Mouse (Mus musculus) heart, postnatal 14 days (tissue): ENCODE measurements around the gene Pde10a. TPM values are rescaled to one million over a fixed set of nuclear protein-coding genes. Genes with fewer than 3 reads are reported as not detected.

ENCODE experiments used
- DNase-seq, 2 experiments: peaks; one replicate each; pipeline ENCODE4 v3.0.0; 2021 to 2022
- intact Hi-C: fragments of 180-260 bp; cut with DNase I; formaldehyde crosslinking; loops from one replicate; pipeline ENCODE4 v1.15.1; 2025
- total RNA-seq, 2 experiments: library from RNA; stranded (reverse); gene quantifications; 2 replicates each; pipeline ENCODE4 v1.2.3; 2021

Gene Pde10a
- total RNA-seq, 2 experiments from 2014 or later, result 2.9 to 5.0 TPM

DNA sequence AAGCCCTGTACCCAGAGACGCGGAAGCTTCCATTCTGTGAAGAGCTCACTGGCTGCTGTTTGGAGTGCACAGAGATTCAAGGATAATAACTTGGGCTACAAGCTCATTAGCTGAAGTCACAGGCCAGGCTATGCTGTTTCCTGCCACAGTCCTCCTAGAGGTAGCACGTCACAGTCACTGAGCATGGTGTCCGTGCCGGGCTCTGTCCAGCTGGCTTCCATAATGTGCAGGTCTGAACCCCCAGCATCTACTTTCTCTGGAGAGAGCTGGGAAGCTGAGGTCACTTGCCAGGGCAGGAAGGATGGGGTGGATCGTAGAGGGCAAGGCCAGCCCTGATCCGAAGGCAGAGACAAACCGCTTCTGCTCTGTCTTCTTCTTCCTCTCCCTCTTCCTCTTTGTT is 262.6 kb downstream of the Pde10a start:
- no peak for DNase-seq
- intact Hi-C loops, result no loop called here

DNA sequence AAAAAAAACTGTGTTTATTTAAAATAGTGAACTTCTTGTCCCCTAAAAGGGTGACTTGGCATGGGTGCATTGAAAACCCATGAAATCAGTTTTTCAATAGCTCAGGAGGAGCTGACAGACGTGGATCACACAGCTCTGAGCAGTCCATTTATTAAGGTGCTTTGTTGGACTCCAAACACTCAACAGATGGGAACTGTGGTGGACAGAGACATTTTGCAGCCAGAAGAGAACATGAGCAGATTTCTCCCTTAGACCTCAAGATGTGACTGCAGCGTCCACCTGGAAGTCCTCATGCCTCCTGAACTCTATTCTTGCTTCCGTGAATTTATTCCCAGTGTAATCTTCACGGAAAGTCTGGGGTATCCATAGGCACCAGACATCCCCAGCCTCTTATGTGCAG is 266.4 kb downstream of the Pde10a start:
- intact Hi-C loops, result no loop called here
- DNase-seq, result no peak

DNA sequence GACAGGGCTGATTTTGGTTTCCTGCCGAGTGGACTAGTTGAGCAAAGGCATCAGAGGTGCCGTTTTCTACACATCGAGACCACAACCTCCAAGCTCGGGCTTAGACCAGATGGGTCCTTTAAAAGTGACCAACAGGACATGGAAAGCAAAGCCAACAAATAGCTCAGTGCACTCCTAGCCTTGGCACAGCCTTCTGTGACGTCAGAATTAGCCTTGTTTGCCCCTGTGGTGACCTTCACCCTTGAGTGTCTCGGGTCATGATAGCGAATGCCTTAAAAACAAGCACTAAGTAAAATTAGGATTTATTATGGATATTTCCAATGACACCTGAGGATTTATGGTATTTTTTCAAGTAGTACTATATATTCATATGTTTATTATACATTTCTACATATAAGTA is 267.4 kb downstream of the Pde10a start:
- no peak for DNase-seq
- intact Hi-C loops, result no loop called here

DNA sequence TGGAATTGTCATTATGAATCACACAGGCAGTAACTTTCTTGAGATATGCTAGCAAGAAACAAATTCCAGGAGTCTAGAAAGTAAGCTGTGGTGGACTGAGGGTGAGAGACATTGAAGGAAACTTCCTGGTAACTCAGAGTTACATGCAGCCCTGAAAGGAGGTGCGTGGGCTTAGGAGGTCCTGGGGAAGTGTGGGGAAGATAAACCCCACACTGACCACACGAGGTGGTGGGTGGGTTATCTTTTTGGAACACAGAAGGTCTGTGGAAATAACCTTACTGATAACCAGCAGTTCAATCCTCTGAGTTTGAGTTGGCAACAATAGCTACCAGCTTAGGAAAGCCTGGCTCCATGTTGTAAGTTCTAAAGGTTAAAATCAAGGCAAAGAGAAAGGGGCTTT is 272.5 kb downstream of the Pde10a start:
- intact Hi-C loops, result no loop called here
- DNase-seq, result no peak

DNA sequence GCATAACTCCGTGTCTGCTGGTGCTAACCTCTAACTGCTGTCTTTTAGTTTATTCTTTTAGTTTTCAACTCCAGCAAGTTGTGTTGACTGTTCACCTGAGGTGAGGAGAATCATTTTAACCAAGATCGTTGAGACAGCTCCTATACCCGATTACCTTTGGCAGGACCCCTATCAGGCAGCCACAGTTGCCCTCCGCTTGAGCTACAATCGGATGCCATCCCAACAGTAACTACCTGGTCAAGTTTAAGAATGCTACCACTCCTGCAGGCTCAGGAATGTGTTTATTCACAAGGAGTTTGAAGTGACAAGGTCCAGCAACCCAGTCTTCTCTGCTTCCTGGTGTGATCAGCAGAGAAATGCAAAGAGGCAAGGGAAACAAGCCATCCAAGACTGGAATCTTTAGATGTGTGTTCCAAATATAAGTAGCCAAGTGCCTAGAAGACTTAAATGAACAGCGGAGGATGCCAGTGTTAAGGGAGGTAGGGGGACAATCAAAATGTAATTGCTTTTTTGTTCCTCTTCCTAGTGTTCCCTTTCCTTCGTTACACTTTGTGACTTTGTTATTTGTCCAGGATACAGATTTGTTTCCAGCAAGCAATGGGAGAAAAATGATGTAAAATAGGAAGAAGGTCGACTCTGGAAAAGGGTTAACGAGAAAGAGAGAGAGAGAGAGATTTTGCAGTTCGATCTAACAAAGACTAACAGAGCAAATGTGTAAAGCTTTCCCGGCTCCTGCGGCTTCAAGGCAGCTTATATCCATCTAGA is 273.5 kb downstream of the Pde10a start:
- no peak for DNase-seq
- intact Hi-C loops, result no loop called here

DNA sequence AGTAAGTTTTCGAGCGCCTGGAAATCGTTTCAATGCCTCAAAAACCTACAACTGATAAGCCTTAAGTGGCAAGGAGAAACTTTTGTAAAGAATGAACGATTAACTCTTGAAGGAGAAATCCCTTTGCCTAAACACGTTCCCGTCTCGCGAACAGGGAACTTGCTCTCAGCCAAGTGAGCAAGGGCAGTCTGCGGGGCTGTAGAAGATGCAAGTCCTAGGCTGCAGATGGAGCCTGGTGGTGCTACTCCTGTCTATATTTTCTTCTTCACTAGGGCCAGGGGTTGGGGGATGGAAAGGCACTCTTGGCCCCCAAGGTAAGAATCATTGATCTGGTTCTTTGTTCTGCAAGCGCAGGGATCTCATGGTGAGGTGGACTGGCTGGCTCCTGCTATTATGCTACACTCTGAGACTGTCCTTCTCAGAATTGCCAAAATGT is 274.1 kb downstream of the Pde10a start:
- intact Hi-C loops, result no loop called here
- DNase-seq, result peak in 1 of 2 experiments; percentile 18

DNA sequence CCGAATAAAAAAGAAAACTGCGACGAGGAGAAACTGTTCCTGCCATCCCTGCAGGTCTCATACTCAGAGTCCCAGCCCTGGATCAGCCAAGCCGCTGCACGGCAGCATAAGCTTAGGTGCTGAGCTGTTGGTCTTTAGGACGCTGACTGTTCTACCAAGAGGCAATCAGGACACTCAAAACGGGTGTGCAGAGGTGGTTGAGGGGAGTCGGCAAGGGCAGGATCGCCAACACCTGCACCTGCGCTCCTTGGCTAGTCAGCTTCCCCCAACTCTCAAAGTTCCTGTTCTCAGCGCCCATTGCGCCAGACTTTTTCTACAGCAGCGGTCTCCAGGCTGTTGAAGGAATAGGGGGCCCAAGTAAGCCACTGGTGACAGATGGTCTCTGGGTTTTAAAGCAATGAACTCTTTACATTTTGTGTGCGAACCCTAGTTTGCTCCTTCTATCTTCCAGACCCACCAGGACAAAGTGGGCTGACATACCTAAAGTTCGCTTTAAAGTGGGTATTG is 274.8 kb downstream of the Pde10a start:
- intact Hi-C loops, result loop anchor here (5.0 to 10.0 kb wide), 2 partner anchors 65 to 132 kb away; no protein-coding TSS in a partner anchor
- no peak for DNase-seq

DNA sequence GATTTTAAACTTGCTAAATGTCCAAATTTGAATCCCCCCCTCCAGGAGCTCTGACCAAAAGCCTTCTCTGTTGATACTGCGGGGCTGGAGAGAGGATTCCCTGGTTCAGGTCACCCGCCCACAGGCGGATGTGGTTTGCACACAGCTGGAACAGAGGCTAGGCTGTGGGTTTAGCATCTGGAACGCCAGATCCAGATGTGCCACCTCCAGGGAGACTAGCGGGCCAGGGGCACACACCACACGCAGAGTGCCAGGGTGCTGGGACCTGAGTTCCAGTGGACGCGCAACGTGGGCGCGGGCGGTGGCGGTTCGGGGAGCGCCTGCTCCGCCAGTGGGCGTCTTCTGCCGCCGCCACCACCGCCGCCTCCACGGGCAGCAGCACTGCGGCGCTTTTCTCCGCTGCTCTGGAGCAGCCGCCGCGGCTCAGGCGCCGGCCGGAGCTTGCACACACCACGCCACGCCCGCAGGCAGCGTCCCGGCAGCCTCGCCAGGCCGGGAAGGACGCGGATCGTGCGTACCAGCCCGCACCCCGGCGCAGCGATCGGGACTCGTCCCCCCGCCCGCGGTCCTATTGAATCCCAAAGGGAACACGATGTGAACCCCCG is 275.4 kb downstream of the Pde10a start:
- DNase-seq, result peak in 1 of 2 experiments; percentile 68
- intact Hi-C loops, result loop anchor here (5.0 to 10.0 kb wide), 2 partner anchors 64 to 132 kb away; no protein-coding TSS in a partner anchor

DNA sequence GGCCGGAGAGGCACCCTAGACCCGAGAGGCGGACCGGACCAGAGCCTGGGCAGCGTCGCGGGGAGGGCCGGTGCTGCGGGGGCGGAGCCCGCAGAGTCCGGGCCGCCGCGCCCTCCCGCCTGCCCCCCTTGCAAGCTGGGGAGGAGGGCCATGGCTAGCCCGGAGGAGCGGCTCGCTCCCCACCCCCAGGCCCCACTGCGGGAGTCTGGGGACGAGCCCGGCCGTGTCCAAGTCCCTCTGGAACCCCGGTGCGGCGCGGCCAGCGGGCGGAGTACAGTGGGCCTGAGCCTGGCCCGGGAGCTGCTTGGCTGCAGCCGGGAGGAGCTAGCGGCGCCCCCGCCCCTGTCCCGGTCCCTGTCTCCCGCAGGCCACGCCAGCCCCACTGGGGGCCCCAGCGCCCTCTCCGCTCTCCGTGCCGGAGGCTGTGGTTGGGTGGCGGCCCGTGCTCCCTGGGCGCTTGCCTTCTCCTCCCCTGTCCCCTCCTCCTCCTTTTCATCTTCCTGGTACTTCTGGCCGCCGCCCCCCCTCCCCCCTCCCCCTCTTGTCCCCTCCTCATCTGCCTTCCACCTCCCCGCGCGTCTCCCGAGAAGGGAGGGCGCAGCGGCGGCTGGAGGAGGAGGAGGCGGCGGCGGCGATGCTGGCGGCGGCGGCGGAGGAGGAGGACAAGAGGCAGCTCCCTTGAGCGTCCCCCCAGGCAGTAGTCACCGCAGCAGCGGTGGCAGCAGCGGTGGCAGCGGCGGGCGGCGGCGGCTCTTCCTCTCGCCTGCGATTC is 276.1 kb downstream of the Pde10a start:
- DNase-seq, result peak; percentile 72 to 83
- intact Hi-C loops, result loop anchor here (5.0 to 10.0 kb wide), 2 partner anchors 64 to 131 kb away; no protein-coding TSS in a partner anchor

DNA sequence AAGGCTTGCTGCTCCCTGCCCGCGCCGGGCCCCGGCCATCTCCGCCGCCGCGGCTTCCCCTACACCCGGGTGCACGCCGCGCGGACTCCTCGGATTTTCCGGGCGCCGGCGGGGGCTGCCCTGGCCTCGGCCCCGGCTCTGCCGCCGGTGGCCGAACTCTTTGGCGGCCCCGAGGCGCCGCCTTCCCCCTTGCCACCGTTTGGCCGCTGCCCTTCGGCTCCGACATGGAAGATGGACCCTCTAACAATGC is 276.6 kb downstream of the Pde10a start:
- DNase-seq, result no peak
- intact Hi-C loops, result loop anchor here (5.0 to 10.0 kb wide), 2 partner anchors 63 to 131 kb away; no protein-coding TSS in a partner anchor

DNA sequence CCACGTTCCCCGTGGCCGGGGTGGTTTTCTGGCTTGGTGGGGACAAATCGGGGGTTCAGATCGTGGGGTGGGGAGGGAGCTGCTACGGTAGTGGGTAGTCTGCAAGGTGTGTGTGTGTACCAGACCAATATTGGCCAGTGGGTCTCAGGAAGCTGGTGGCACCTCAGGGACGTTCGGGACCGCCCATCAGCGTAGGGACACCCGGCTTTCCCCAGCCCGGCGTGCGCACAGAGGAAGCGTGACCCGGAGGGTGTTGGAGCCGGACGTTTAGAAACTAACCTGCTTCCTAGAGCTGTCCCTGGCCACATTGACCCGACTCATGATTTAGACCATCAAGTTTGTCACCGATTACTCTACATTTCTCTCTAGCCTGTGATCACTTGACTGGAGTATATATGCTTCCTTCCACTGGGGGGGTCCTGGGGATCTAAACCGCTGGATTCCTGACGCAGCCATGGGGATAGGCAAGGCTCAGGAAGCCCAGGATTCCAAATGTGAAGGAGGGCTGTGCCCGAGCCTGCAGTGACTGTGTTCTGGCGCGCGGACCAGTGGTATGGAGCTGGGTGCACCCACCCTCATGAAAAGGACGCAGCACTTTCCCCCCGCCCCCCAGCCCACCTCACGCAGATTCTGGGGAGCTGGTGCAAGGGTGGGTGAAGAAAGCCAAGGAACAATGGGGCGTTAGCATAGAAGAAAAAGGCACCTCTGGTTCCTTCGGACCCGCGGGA is 277.2 kb downstream of the Pde10a start:
- intact Hi-C loops, result loop anchor here (5.0 to 10.0 kb wide), 2 partner anchors 62 to 130 kb away; no protein-coding TSS in a partner anchor
- DNase-seq, result peak; percentile 43 to 50

DNA sequence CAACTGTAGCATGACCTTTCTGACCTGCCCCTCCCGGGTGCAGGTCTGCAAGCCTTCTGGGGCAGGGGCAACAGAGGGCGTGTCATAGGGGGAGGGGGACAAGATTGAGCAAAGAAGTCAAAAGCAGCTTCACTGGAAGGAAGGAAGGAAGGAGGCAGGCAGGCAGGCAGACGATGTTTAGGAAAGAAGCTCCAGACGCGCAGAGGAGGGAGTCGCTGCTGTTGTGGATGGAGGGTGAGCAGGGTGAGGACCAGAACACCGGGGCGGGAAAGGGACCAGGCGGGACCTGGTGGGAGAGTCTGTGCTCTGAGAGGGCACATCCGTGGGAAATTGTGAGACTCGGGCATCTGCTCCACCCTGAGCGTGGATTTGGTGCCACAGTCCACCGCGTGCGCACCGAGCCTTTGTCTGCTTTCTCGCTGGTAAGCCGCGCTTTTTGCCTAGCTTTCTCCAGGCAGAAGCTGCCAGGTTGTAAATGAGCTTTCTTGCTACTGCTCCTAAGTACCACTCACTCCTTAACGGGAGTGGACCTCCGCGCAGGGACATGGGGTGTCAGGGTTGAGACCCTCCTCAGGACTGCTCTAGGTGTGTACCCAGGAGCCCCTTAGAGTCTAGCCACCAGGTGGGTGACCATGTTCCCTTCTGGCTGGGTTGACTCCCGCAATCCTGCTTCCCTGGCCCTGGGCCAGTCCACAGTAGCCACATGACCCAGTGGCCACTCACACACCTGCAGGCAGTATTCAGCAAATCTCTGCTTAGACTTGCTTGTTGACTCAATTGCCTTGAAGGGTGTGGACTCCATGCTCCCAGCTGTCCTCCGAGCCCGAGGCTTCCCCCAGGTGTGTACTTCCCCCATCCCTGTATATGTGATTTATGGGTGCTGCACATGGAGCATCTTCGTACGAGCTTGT is 278.0 kb downstream of the Pde10a start:
- intact Hi-C loops, result loop anchor here (5.0 to 10.0 kb wide), 2 partner anchors 62 to 129 kb away; no protein-coding TSS in a partner anchor

DNA sequence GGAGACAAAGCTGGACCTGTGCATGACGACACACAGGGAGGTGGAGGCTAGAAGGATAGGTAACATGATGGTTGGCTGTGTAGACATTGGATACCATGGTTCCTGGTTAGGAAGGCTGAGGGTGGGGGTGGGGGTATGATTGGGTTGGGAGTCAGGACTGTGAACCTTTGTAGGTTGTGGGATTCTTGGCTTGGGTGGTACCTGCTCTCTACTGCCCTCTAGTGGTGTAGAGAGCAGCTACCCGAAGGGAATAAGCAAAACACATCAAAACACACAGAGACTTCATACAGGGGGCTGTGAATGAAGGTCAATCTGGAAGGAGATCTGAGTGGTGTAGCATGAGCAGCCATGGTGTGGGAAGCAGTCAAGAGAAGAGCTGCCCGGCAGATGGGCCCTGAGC is 282.2 kb downstream of the Pde10a start:
- DNase-seq, result peak in 1 of 2 experiments; percentile 49
- intact Hi-C loops, result loop anchor here (2.0 to 10.0 kb wide), 2 partner anchors 57 to 193 kb away; no protein-coding TSS in a partner anchor

More for the DNA sequence above, 278.0 kb downstream of the Pde10a start:
- DNase-seq, result no peak

DNA sequence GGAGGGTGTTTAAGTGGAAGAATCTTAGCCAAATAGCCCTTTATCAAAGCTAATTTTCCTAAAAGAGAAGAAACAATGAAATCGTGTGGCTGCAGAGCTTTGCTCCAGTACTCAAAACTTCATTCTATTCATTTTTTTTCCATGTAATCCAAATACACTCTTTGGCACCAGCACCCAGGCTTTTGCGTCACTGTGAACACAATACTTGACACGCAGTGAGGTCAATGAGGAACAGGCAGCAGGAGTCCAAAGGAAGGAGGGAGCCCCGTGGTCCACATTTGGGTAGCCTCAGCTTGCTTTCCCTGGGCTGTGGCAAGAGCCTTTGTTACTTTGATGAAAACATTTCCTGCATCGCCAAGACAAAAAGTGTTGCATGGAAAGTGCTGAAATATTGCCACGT is 284.6 kb downstream of the Pde10a start:
- intact Hi-C loops, result loop anchor here (10.0 kb wide), 1 partner anchor 55 kb away; no protein-coding TSS in a partner anchor
- peak in 1 of 2 experiments; percentile 16 for DNase-seq

DNA sequence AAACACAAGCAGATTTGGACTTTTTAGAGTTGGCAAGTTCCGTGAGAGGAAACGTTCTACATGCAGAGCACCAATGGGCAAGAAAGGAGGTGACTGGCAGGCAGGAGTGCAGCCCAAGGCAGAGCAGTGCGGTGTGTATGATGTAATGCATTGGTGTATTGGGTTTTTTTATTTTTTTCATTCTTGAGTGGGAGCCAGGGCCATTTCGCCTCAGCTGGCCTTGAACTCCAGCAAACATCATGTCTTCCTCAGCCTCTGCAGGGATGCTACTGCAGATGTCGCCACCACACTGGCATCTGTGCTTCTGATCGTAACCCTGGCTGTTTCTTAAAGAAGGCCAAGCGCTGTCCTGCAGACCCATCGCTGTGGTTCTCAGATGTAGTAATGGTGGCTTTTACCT is 285.0 kb downstream of the Pde10a start:
- DNase-seq, result no peak
- intact Hi-C loops, result no loop called here

DNA sequence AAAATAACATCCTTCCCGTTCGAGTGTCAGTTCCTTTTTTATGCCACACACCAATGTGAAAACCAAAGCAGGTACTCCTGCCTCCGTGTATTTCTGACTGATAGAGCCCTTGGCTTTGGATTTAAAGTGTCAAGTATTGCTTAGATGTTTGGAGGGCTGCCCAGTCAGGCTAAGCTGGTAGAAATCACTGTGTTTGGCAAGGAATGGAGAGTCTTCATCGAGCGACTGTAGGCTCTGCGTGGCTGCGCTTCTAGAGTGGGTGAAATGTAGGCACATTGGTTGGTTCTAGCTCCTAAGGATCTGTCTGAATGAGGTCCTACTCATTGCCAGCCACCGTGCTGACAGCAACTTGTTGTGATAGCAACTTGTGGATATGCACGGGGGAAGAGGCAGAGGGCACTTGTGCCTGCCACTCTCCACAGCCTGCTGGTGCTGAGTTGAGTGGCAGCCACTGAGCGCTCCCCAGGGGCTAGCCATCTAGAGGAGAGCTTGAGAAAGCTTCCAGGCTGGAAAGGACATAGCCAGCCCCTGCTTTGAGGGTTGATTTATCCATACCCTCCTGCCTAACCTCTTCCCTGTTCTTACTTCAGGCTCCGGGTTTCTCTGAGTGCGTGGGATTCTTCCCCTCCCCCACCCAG is 287.2 kb downstream of the Pde10a start:
- peak in 1 of 2 experiments; percentile 22 for DNase-seq
- intact Hi-C loops, result no loop called here

DNA sequence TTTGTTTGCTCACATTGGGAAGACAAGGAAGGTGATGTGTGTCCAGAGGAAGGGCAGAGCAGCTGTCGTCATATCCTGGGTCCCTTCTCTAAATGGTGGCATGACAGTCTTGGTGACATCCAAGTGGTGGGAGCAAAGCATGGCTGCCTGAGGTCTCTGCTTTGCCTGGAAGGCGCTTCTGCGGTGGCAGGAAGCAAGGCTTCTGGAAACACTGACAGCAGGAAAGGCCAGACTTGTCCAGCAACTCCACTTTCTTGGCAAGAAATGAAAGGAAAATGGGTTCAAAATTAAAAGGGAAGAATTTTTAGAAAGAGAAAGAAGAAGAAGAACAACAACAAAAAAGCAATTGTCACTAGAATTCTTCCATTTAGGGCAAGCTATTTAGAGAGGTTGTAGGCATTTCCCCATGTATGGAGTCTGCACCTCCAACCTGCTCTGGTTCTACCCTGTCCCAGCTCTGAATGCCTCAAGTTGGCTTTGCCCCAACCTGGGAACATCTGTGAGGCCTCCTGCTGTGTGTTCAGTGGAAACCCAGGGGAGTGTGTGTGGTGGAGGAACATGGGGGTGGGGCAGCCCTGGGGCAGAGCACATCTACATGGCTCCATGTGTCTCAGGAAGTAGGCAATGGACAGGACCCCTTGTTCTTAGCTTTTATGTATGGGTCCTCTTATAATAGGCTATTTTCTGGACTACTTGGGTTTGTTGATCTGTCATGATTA is 288.8 kb downstream of the Pde10a start:
- intact Hi-C loops, result no loop called here
- no peak for DNase-seq

DNA sequence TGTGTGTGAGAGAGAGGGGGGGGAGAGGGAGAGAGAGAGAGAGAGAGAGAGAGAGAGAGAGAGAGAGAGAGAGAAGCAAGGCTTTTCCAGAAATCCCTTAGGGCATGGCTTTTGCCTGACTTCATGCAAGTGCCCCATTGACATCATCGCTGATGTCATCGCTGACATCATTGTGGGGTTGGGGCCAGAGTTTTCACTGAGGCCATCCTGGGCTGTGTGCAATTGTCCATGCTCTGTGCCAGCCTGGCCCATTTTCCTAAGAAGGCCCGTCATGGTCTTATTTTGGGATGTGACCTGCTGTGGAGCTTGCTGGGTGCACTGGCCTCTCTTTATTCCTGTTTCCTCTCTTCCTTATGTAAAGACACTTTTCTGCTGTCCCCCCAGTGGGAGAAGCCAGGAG is 290.2 kb downstream of the Pde10a start:
- intact Hi-C loops, result no loop called here
- DNase-seq, result no peak
